Mouse (Mus musculus) B cell, adult 2 months (primary cell): ENCODE data around the gene Arrdc2.

ENCODE experiments used
- DNase-seq, 2 experiments: peaks; one replicate each; pipeline ENCODE4 v3.0.0; 2022

Arrdc2 gene

DNA sequence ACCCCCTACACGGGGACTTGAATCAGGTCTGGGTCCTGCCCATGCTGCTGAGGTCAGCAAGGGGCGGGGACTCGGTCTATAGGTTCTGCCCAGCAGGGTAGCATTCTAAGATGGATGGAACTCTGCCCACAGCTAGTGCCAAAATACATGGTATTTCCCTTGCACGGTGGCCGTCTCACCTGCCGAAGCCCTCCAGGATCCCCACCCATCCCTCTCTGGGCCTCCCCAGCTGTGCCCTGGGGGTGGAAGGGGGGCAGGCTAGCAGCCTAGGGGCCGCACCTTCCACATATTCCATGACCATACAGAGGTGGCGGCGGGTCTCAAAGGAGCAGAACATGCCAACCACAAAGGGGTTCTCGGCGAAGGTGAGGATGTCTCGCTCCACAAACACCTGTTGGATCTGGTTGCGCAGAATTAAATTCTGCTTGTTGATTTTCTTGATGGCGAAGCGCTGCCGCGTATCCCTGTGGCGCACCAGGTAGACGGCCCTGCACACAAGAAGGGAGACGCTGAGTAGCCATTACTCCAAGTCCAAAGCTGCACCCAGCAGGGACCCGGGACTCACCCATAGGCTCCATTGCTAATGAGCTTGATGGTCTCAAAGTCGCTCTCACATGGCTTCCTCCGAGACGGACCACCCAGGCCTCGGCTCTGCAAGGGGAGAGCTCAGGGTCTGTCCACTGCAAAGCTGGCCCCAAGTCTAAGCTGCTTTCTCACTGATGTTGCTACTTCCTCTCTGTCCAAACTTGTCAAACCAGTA lies 53.0 kb downstream of the Arrdc2 start:
- no peak for DNase-seq
